ENCODE assay signal across 19 mouse cellular contexts in genomic region chr17:65101157-65101556, GRCm38 (mm10).
DNase-seq lines count a peak whose midpoint lies in the region; ATAC-seq lines count a peak whose summit lies in the region.
"Had no signal": no experiment of that assay in that cellular context is flagged by ENCODE, and none has a peak within 500 bp of the region (broad histone marks: within the 10 kb centered on the region; RNA-seq: fewer than 3 reads in every experiment).

No protein-coding gene starts in this region.

- no peaks in the 10 kb centered on the region for H3K36me3 ChIP-seq in heart, embryonic 11.5 days (ENCODE audit: control insufficient read depth, insufficient read depth, low read length)
- no peaks in the 10 kb centered on the region for H3K36me3 ChIP-seq in midbrain, embryonic 11.5 days (ENCODE audit: control insufficient read depth, insufficient read depth, low read length)
- no peaks in the 10 kb centered on the region for H3K36me3 ChIP-seq in midbrain, embryonic 15.5 days (replicated peaks)
- H3K36me3 ChIP-seq: forebrain, embryonic 15.5 days; hindbrain, embryonic 15.5 days; limb, embryonic 15.5 days; midbrain, embryonic 13.5 days had no signal

- 35% methylated on average over 6 of the region's 6 CpGs for WGBS in heart, embryonic 11.5 days (ENCODE audit: insufficient replicate concordance)
- 83% methylated on average over 6 of the region's 6 CpGs for WGBS in midbrain, embryonic 11.5 days
- WGBS in midbrain, embryonic 15.5 days, result 82% methylated on average over 6 of the region's 6 CpGs

- peak; percentile 92 for DNase-seq in heart, adult 11 months
- DNase-seq in heart, postnatal 25 days (ENCODE audit: low spot score), result no peak
- peak; percentile 3 for DNase-seq in embryo, embryonic 10.5 days (ENCODE audit: low spot score)
- DNase-seq in heart, postnatal 36 days, result peak; percentile 4 to 21
- no peak for DNase-seq in midbrain, embryonic 11.5 days (ENCODE audit: low spot score, missing footprints)
- no peak for DNase-seq in layer of hippocampus, adult 18-20 months (ENCODE audit: low spot score in 2 of 2)
- DNase-seq: cerebellum, adult 2 months; gastrocnemius, postnatal 25 days; liver, postnatal 0 days; thymus, adult 2 months had no signal

- H3K27me3 ChIP-seq in heart, embryonic 11.5 days (ENCODE audit: control insufficient read depth, insufficient read depth, low read length), result no peaks in the 10 kb centered on the region
- H3K27me3 ChIP-seq in midbrain, embryonic 11.5 days (ENCODE audit: control insufficient read depth, insufficient read depth, low read length), result no peaks in the 10 kb centered on the region
- H3K27me3 ChIP-seq in midbrain, embryonic 15.5 days (replicated peaks), result no peaks in the 10 kb centered on the region
- H3K27me3 ChIP-seq: forebrain, embryonic 15.5 days; hindbrain, embryonic 15.5 days; limb, embryonic 15.5 days; midbrain, embryonic 13.5 days had no signal

- H3K4me1 ChIP-seq in heart, embryonic 11.5 days (ENCODE audit: control insufficient read depth, insufficient read depth, low read length), result no peaks in the 10 kb centered on the region
- H3K4me1 ChIP-seq in midbrain, embryonic 11.5 days (ENCODE audit: control insufficient read depth, insufficient read depth, low read length), result no peaks in the 10 kb centered on the region
- H3K4me1 ChIP-seq in midbrain, embryonic 15.5 days, result no peaks in the 10 kb centered on the region
- H3K4me1 ChIP-seq: forebrain, embryonic 15.5 days; hindbrain, embryonic 15.5 days; limb, embryonic 15.5 days; midbrain, embryonic 13.5 days had no signal

- H3K4me2 ChIP-seq in heart, embryonic 11.5 days, result peak overlapping the region; percentile 34
- no peak overlapping the region for H3K4me2 ChIP-seq in midbrain, embryonic 11.5 days
- H3K4me2 ChIP-seq in midbrain, embryonic 15.5 days, result no peak overlapping the region
- H3K4me2 ChIP-seq: forebrain, embryonic 15.5 days; hindbrain, embryonic 15.5 days; limb, embryonic 15.5 days; midbrain, embryonic 13.5 days had no signal

- ATAC-seq in heart, embryonic 11.5 days (replicated peaks; ENCODE audit: insufficient number of reproducible peaks, low FRiP score, low TSS enrichment), result peak; percentile 76
- no peak for ATAC-seq in midbrain, embryonic 11.5 days (ENCODE audit: low FRiP score)
- no peak for ATAC-seq in midbrain, embryonic 15.5 days (replicated peaks)
- ATAC-seq: forebrain, embryonic 15.5 days; intestine, postnatal 0 days; liver, postnatal 0 days; midbrain, embryonic 13.5 days had no signal

- peak overlapping the region; percentile 43; the same call in 1 of the 2 replicates for H3K9ac ChIP-seq in heart, embryonic 11.5 days (ENCODE audit: low read depth, low read length)
- no peak overlapping the region for H3K9ac ChIP-seq in midbrain, embryonic 11.5 days (ENCODE audit: low read length)
- H3K9ac ChIP-seq in midbrain, embryonic 15.5 days, result no peak overlapping the region
- H3K9ac ChIP-seq: forebrain, embryonic 15.5 days; hindbrain, embryonic 15.5 days; limb, embryonic 15.5 days; liver, postnatal 0 days; midbrain, embryonic 13.5 days had no signal

- no peaks in the 10 kb centered on the region for H3K9me3 ChIP-seq in heart, embryonic 11.5 days (replicated peaks; ENCODE audit: control insufficient read depth, low read length)
- no peaks in the 10 kb centered on the region for H3K9me3 ChIP-seq in midbrain, embryonic 11.5 days (ENCODE audit: control insufficient read depth, low read length)
- no peaks in the 10 kb centered on the region for H3K9me3 ChIP-seq in midbrain, embryonic 15.5 days
- H3K9me3 ChIP-seq: forebrain, embryonic 15.5 days; hindbrain, embryonic 15.5 days; limb, embryonic 15.5 days; midbrain, embryonic 13.5 days had no signal

- intact Hi-C loops in heart, postnatal 25 days (cut with DNase I), result no loop called here
- intact Hi-C loops in heart, postnatal 36 days (cut with DNase I), result no loop called here

- no peak overlapping the region for H3K4me3 ChIP-seq in heart, embryonic 11.5 days (ENCODE audit: low read depth, low read length)
- no peak overlapping the region for H3K4me3 ChIP-seq in midbrain, embryonic 11.5 days (ENCODE audit: low read depth, low read length)
- H3K4me3 ChIP-seq in midbrain, embryonic 15.5 days, result no peak overlapping the region
- H3K4me3 ChIP-seq: erythroblast, embryonic 14.5 days; forebrain, embryonic 15.5 days; hindbrain, embryonic 15.5 days; layer of hippocampus, adult 2 months; limb, embryonic 15.5 days; midbrain, embryonic 13.5 days had no signal

- H3K27ac ChIP-seq in heart, embryonic 11.5 days (ENCODE audit: low read depth, low read length), result peak overlapping the region; percentile 89
- H3K27ac ChIP-seq in midbrain, embryonic 11.5 days (ENCODE audit: low read depth, low read length), result no peak overlapping the region
- no peak overlapping the region for H3K27ac ChIP-seq in midbrain, embryonic 15.5 days
- H3K27ac ChIP-seq: forebrain, embryonic 15.5 days; hindbrain, embryonic 15.5 days; layer of hippocampus, adult 2 months; limb, embryonic 15.5 days; midbrain, embryonic 13.5 days had no signal

Comparison
In these comparisons a context has a peak if more than half of its experiments do, and no peak if none do; other contexts are left out.
1. DNase-seq: peak in heart, adult 11 months (single experiment), embryo, embryonic 10.5 days (single experiment) and heart, postnatal 36 days (2 of 2); none in heart, postnatal 25 days (single experiment), midbrain, embryonic 11.5 days (single experiment) and layer of hippocampus, adult 18-20 months (0 of 2).